Mouse (Mus musculus) CH12.LX (cell line): ENCODE results near the gene Lpcat2. TPM values are rescaled to one million over a fixed set of nuclear protein-coding genes. Genes with fewer than 3 reads are reported as not detected.

Source experiments
- DNase-seq: peaks from one replicate; pipeline ENCODE4 v3.0.0-alpha.2; 2013; ENCODE audit errors: extremely low read depth
- H3K27ac ChIP-seq: 2 replicates; pipeline ENCODE4 v1.5.1; 2012; ENCODE audit warnings: low read depth, mild to moderate bottlenecking, control low read depth, moderate library complexity; ENCODE audit not compliant: insufficient read depth
- H3K27me3 ChIP-seq: replicated peaks from 2 replicates; pipeline ENCODE3; 2012; ENCODE audit warnings: inconsistent platforms
- H3K36me3 ChIP-seq, 2 experiments: replicated peaks in 1 of 2; 2 replicates each; pipeline versions ENCODE3 to v1.6.1; 2012; ENCODE audit warnings: inconsistent platforms in 1 of 2, low read length in 1 of 2, mild to moderate bottlenecking in 1 of 2, mixed read lengths in 1 of 2, moderate library complexity in 1 of 2; ENCODE audit not compliant: control insufficient read depth in 1 of 2, insufficient read depth in 1 of 2
- H3K4me1 ChIP-seq, 2 experiments: 2 replicates each; pipeline ENCODE4 v1.6.1; 2012; ENCODE audit warnings: inconsistent platforms in 1 of 2, moderate library complexity in 1 of 2; ENCODE audit not compliant: insufficient read depth in 2 of 2, control insufficient read depth in 1 of 2
- H3K4me2 ChIP-seq: 2 replicates; pipeline ENCODE4 v1.6.1; 2012; ENCODE audit warnings: low read depth, mild to moderate bottlenecking, control low read depth; ENCODE audit not compliant: poor library complexity, insufficient read depth, severe bottlenecking
- H3K4me3 ChIP-seq, 3 experiments: fragments of 150-350 bp in 1 of 3; sonication (generic) in 1 of 3; replicated peaks in 1 of 3; 2 replicates each; pipeline versions ENCODE3 to v1.5.1; 2011 to 2012; ENCODE audit warnings: low read depth in 2 of 3, low read length in 2 of 3, mild to moderate bottlenecking in 2 of 3, moderate library complexity in 2 of 3, control low read depth in 1 of 3, improper control_type of control experiment in 1 of 3, inconsistent platforms in 1 of 3, mixed read lengths in 1 of 3; ENCODE audit not compliant: poor library complexity in 1 of 3
- H3K79me2 ChIP-seq: replicated peaks from 2 replicates; pipeline ENCODE4 v1.6.1; 2012; ENCODE audit warnings: mild to moderate bottlenecking, moderate library complexity; ENCODE audit not compliant: control insufficient read depth, poor library complexity, insufficient read depth, severe bottlenecking; ENCODE audit errors: extremely low read depth
- H3K9ac ChIP-seq: 2 replicates; pipeline ENCODE4 v1.6.1; 2012; ENCODE audit warnings: low read depth, mild to moderate bottlenecking, control low read depth, moderate library complexity; ENCODE audit not compliant: insufficient read depth
- H3K9me3 ChIP-seq: replicated peaks from 2 replicates; pipeline ENCODE3; 2012; ENCODE audit warnings: low read length, inconsistent platforms, mixed read lengths
- CHD1 ChIP-seq: IDR thresholded peaks from 2 replicates; pipeline ENCODE4 v1.6.1; 2012; ENCODE audit warnings: low read depth, low read length, improper control_type of control experiment, inconsistent platforms
- CHD2 ChIP-seq: IDR thresholded peaks from 2 replicates; pipeline ENCODE4 v1.6.1; 2011; ENCODE audit warnings: low read length, improper control_type of control experiment
- E2F4 ChIP-seq: IDR thresholded peaks from 2 replicates; pipeline ENCODE4 v1.6.1; 2011; ENCODE audit warnings: low read depth, low read length, improper control_type of control experiment; ENCODE audit not compliant: insufficient replicate concordance
- ELF1 ChIP-seq: IDR thresholded peaks from 2 replicates; pipeline ENCODE4 v1.6.1; 2014; ENCODE audit warnings: low read depth, mild to moderate bottlenecking, inconsistent platforms, low read length, improper control_type of control experiment
- EP300 ChIP-seq: IDR thresholded peaks from 2 replicates; pipeline ENCODE4 v1.6.1; 2011; ENCODE audit warnings: low read length, improper control_type of control experiment
- ETS1 ChIP-seq: conservative IDR thresholded peaks from 2 replicates; pipeline ENCODE4 v1.6.1; 2012; ENCODE audit warnings: low read depth, mild to moderate bottlenecking, inconsistent platforms, low read length, improper control_type of control experiment, moderate library complexity
- JUN ChIP-seq: IDR thresholded peaks from 2 replicates; pipeline ENCODE4 v1.6.1; 2011; ENCODE audit warnings: low read depth, mild to moderate bottlenecking, low read length, improper control_type of control experiment, moderate library complexity; ENCODE audit not compliant: insufficient read depth
- KAT2A ChIP-seq: IDR thresholded peaks from 2 replicates; pipeline ENCODE4 v1.6.1; 2012; ENCODE audit warnings: low read length, improper control_type of control experiment, inconsistent platforms; ENCODE audit not compliant: insufficient replicate concordance
- MAZ ChIP-seq: IDR thresholded peaks from 2 replicates; pipeline ENCODE4 v1.6.1; 2012; ENCODE audit warnings: low read depth, mild to moderate bottlenecking, inconsistent platforms, low read length, improper control_type of control experiment, moderate library complexity
- MYC ChIP-seq: IDR thresholded peaks from 2 replicates; pipeline ENCODE4 v1.6.1; 2011; ENCODE audit warnings: low read depth, mild to moderate bottlenecking, improper control_type of control experiment, low read length
- NRF1 ChIP-seq: IDR thresholded peaks from 2 replicates; pipeline ENCODE4 v1.6.1; 2014; ENCODE audit warnings: low read depth, mild to moderate bottlenecking, inconsistent platforms, low read length, improper control_type of control experiment, moderate library complexity
- PAX5 ChIP-seq: IDR thresholded peaks from 2 replicates; pipeline ENCODE4 v1.6.1; 2012; ENCODE audit warnings: low read length, inconsistent platforms, mixed read lengths
- POLR2AphosphoS2 ChIP-seq: IDR thresholded peaks from 2 replicates; pipeline ENCODE4 v1.6.1; 2011; ENCODE audit warnings: low read depth, low read length, improper control_type of control experiment
- RAD21 ChIP-seq: IDR thresholded peaks from 2 replicates; pipeline ENCODE4 v1.6.1; 2011; ENCODE audit warnings: low read depth, mild to moderate bottlenecking, low read length, improper control_type of control experiment, moderate library complexity
- SIN3A ChIP-seq: IDR thresholded peaks from 2 replicates; pipeline ENCODE4 v1.6.1; 2012; ENCODE audit warnings: low read length, improper control_type of control experiment, inconsistent platforms
- SMC3 ChIP-seq: IDR thresholded peaks from 2 replicates; pipeline ENCODE4 v1.6.1; 2011; ENCODE audit warnings: low read depth, low read length, improper control_type of control experiment
- TBP ChIP-seq: conservative IDR thresholded peaks from 2 replicates; pipeline ENCODE4 v1.6.1; 2011; ENCODE audit warnings: low read depth, low read length, improper control_type of control experiment
- UBTF ChIP-seq: IDR thresholded peaks from 2 replicates; pipeline ENCODE4 v1.6.1; 2012; ENCODE audit warnings: low read depth, mild to moderate bottlenecking, inconsistent platforms, low read length, improper control_type of control experiment, moderate library complexity
- USF1 ChIP-seq: IDR thresholded peaks from 2 replicates; pipeline ENCODE4 v1.6.1; 2014; ENCODE audit warnings: low read depth, mild to moderate bottlenecking, inconsistent platforms, low read length, improper control_type of control experiment
- USF2 ChIP-seq: conservative IDR thresholded peaks from 2 replicates; pipeline ENCODE4 v1.6.1; 2011; ENCODE audit warnings: low read depth, low read length, improper control_type of control experiment
- ZC3H11A ChIP-seq: IDR thresholded peaks from 2 replicates; pipeline ENCODE4 v1.6.1; 2012; ENCODE audit warnings: low read depth, mild to moderate bottlenecking, inconsistent platforms, low read length, improper control_type of control experiment
- ZKSCAN1 ChIP-seq: IDR thresholded peaks from 2 replicates; pipeline ENCODE4 v1.6.1; 2012; ENCODE audit warnings: low read depth, inconsistent platforms, low read length, improper control_type of control experiment, borderline replicate concordance
- ZMIZ1 ChIP-seq: IDR thresholded peaks from 2 replicates; pipeline ENCODE4 v1.6.1; 2012; ENCODE audit warnings: low read depth, mild to moderate bottlenecking, inconsistent platforms, low read length, improper control_type of control experiment
- ZNF384 ChIP-seq: IDR thresholded peaks from 2 replicates; pipeline ENCODE4 v1.6.1; 2012; ENCODE audit warnings: low read depth, low read length, improper control_type of control experiment, inconsistent platforms
- dilution Hi-C: fragments of 300-500 bp; cut with MboI; formaldehyde crosslinking; loops from 2 replicates; pipeline ENCODE4 v1.14.3; 2020; ENCODE audit warnings: low sequenced_read_pairs; ENCODE audit not compliant: extremely low pct_unique_long_range_greater_than_20kb, extremely low pct_ligation_motif_present
- in situ Hi-C: fragments of 300-500 bp; cut with MboI; formaldehyde crosslinking; loops from 3 replicates; pipeline ENCODE4 v1.14.3; 2019; ENCODE audit warnings: low sequenced_read_pairs, low pct_ligation_motif_present, low pct_unique_long_range_greater_than_20kb, mixed read lengths
- polyA plus RNA-seq: library from polyadenylated mRNA; unstranded; fragments of >175 nt; gene quantifications from 2 replicates; pipeline ENCODE4 v1.2.1, GENCODE M21; 2012; ENCODE audit warnings: low read depth; ENCODE audit not compliant: insufficient read length
- total RNA-seq, 2 experiments: library from RNA; depleted of rRNA; stranded (reverse); fragments of 300-350 nt in 1 of 2; fragments of >200 nt in 1 of 2; gene quantifications; 2 replicates each; pipeline ENCODE4 v1.2.3; 2012 to 2014

The Lpcat2 gene
- total and polyA plus RNA-seq, 3 experiments: not detected

GRCm38 (mm10) chr8:92870281-92870680 lies 15.1 kb downstream of the Lpcat2 start:
- no peak overlapping the region for H3K27ac ChIP-seq
- dilution Hi-C loops (no loop called here), in situ Hi-C loops (no loop called here)

GRCm38 (mm10) chr8:92872063-92872759 lies 17.1 kb downstream of the Lpcat2 start:
- no peaks in the 10 kb centered on the region for H3K79me2 ChIP-seq

More at GRCm38 (mm10) chr8:92870281-92870680, 15.1 kb downstream of the Lpcat2 start:
- no peak for DNase-seq
- Histone ChIP-seq H3K9me3 (peaks cover 63% of the 10 kb centered on the region), H3K36me3 (no peaks in the 10 kb centered on the region), H3K4me3 (no peak overlapping the region), H3K9ac (no peak overlapping the region), H3K4me1 (no peaks in the 10 kb centered on the region), H3K4me2 (no peak overlapping the region), H3K79me2 (no peaks in the 10 kb centered on the region), H3K27me3 (no peaks in the 10 kb centered on the region)
- TF ChIP-seq ETS1 (no peak), SIN3A (no peak), USF1 (no peak), USF2 (no peak), ZKSCAN1 (no peak), SMC3 (no peak), POLR2AphosphoS2 (no peak), ELF1 (no peak), MAZ (no peak), ZC3H11A (no peak)

GRCm38 (mm10) chr8:92875795-92876194 lies 20.7 kb downstream of the Lpcat2 start:
- dilution Hi-C loops: no loop called here
- no peak overlapping the region for H3K27ac ChIP-seq

More at GRCm38 (mm10) chr8:92872063-92872759, 17.1 kb downstream of the Lpcat2 start:
- Histone ChIP-seq H3K36me3 (no peaks in the 10 kb centered on the region), H3K9ac (no peak overlapping the region), H3K27ac (no peak overlapping the region), H3K27me3 (no peaks in the 10 kb centered on the region), H3K4me2 (no peak overlapping the region), H3K4me1 (no peaks in the 10 kb centered on the region), H3K4me3 (no peak overlapping the region), H3K9me3 (peaks cover 70% of the 10 kb centered on the region)
- in situ Hi-C loops (no loop called here), dilution Hi-C loops (no loop called here)
- no peak for DNase-seq
- TF ChIP-seq MYC (no peak), ZMIZ1 (no peak)

More at GRCm38 (mm10) chr8:92875795-92876194, 20.7 kb downstream of the Lpcat2 start:
- Histone ChIP-seq H3K9ac (no peak overlapping the region), H3K4me2 (no peak overlapping the region), H3K9me3 (peaks cover 60% of the 10 kb centered on the region), H3K4me1 (no peaks in the 10 kb centered on the region), H3K36me3 (no peaks in the 10 kb centered on the region), H3K27me3 (no peaks in the 10 kb centered on the region), H3K79me2 (no peaks in the 10 kb centered on the region)
- in situ Hi-C loops: no loop called here
- DNase-seq: no peak
- TF ChIP-seq UBTF (no peak), SIN3A (no peak), EP300 (no peak), ZNF384 (no peak), ZMIZ1 (no peak), CHD1 (no peak), NRF1 (no peak), ETS1 (no peak), MAZ (no peak), PAX5 (no peak), TBP (no peak), POLR2AphosphoS2 (no peak), E2F4 (no peak), JUN (no peak), CHD2 (no peak), RAD21 (no peak), KAT2A (no peak), ELF1 (no peak)
- TF ChIP-seq, all 38 proteins: peak for 0
- no peak overlapping the region for H3K4me3 ChIP-seq
